Mouse (Mus musculus): ENCODE data around the gene Cep78. TPM values are rescaled to one million over a fixed set of nuclear protein-coding genes. Genes with fewer than 3 reads are reported as not detected.
A peak's percentile ranks its signal among the peaks of the same experiment; 100 is the strongest.

The Cep78 gene
- polyA plus RNA-seq, 1 experiment from 2014 or later, result 18.2 TPM

DNA sequence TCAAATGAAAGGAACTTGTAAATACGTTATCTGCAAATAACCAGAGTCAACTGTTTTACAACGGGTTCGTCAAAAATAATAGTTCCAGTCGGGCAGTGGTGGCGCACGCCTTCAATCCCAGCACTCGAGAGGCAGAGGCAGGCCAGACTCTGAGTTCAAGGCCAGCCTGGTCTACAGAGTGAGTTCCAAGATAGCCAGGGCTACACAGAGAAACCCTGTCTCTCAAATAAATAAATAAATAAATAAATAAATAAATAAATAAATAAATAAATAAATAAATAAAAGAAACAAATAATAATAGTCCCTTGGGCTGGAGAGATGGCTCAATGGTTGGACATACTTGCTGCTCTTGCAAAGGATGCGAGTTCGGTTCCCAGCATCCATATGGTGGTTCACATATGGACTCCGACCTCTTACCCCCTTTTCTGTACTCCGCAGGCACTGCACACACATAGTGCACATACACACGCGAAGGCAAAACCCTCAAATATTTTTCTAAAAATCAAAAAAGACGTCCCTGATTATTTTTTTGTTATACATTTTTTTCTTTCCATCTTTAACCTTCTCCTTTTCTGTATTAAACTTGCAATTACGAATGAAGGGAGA is 947 bp downstream of the Cep78 start:
- WGBS, result 47% methylated on average over 15 of the region's 15 CpGs
- no peak for ATAC-seq (ENCODE audit: insufficient read depth, low FRiP score)
- Histone ChIP-seq H3K36me3 (ENCODE audit: control insufficient read depth, insufficient read depth, low read length) (no peaks in the 10 kb centered on the region), H3K4me2 (ENCODE audit: low read depth, low read length) (peak overlapping the region; percentile 95), H3K9me3 (replicated peaks; ENCODE audit: control insufficient read depth, low read length) (no peaks in the 10 kb centered on the region), H3K4me1 (ENCODE audit: control insufficient read depth, insufficient read depth, low read length) (peaks cover 6% of the 10 kb centered on the region), H3K4me3 (replicated peaks; ENCODE audit: low read length) (peak overlapping the region; percentile 87), H3K27ac (ENCODE audit: low read length) (no peak overlapping the region), H3K27me3 (ENCODE audit: control insufficient read depth, insufficient read depth, low read length) (no peaks in the 10 kb centered on the region), H3K9ac (ENCODE audit: low read length) (peak overlapping the region; percentile 91)

GRCm38 (mm10) chr19:15982926-15983738 is 1.7 kb downstream of the Cep78 start:
- 57% methylated on average over 10 of the region's 10 CpGs for WGBS

DNA sequence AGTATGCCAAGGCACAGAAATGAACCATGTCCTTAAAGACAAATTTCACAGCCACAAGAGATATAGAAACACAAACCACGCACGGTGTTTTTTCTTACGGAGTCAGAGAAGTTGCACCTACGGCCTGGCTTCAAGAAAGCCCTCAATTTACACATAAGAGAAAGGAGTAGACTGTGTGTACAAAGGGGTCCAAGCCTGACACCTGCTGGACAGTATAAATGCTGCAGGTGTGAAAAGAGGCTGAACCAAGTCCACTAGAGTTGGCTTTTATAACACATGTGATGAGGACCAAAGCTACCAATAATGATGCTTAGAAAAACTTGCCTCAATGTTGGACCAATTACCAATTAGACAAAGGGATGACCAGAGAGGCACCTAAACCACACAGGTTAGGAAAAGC is 2.9 kb downstream of the Cep78 start:
- WGBS, result 42% methylated on average over 4 of the region's 4 CpGs
- 0 out of 2 replicates have a peak, but pooled peaks have one; percentile 38 for ATAC-seq (ENCODE audit: insufficient read depth, low FRiP score)
- no peak overlapping the region for H3K9ac ChIP-seq (ENCODE audit: low read length)
- peaks cover 6% of the 10 kb centered on the region for H3K4me1 ChIP-seq (ENCODE audit: control insufficient read depth, insufficient read depth, low read length)
- no peak overlapping the region for H3K4me2 ChIP-seq (ENCODE audit: low read depth, low read length)
- no peak overlapping the region for H3K4me3 ChIP-seq (replicated peaks; ENCODE audit: low read length)
- no peaks in the 10 kb centered on the region for H3K27me3 ChIP-seq (ENCODE audit: control insufficient read depth, insufficient read depth, low read length)
- H3K9me3 ChIP-seq (replicated peaks; ENCODE audit: control insufficient read depth, low read length), result no peaks in the 10 kb centered on the region
- 0 out of 2 replicates have a peak, but pooled peaks cover 5% of the 10 kb centered on the region for H3K36me3 ChIP-seq (ENCODE audit: control insufficient read depth, insufficient read depth, low read length)
- H3K27ac ChIP-seq (ENCODE audit: low read length), result no peak overlapping the region

More at GRCm38 (mm10) chr19:15982926-15983738, 1.7 kb downstream of the Cep78 start:
- Histone ChIP-seq H3K9me3 (replicated peaks; ENCODE audit: control insufficient read depth, low read length) (no peaks in the 10 kb centered on the region), H3K27me3 (ENCODE audit: control insufficient read depth, insufficient read depth, low read length) (no peaks in the 10 kb centered on the region), H3K27ac (ENCODE audit: low read length) (no peak overlapping the region), H3K36me3 (ENCODE audit: control insufficient read depth, insufficient read depth, low read length) (no peaks in the 10 kb centered on the region), H3K4me3 (replicated peaks; ENCODE audit: low read length) (no peak overlapping the region), H3K9ac (ENCODE audit: low read length) (no peak overlapping the region), H3K4me1 (ENCODE audit: control insufficient read depth, insufficient read depth, low read length) (peaks cover 6% of the 10 kb centered on the region), H3K4me2 (ENCODE audit: low read depth, low read length) (peak overlapping the region; percentile 95; the same call in 1 of the 2 replicates)
- ATAC-seq (ENCODE audit: insufficient read depth, low FRiP score), result no peak

GRCm38 (mm10) chr19:15973365-15973764 is 11.4 kb downstream of the Cep78 start:
- H3K9ac ChIP-seq (ENCODE audit: low read length), result no peak overlapping the region
- no peak for ATAC-seq (ENCODE audit: insufficient read depth, low FRiP score)

DNA sequence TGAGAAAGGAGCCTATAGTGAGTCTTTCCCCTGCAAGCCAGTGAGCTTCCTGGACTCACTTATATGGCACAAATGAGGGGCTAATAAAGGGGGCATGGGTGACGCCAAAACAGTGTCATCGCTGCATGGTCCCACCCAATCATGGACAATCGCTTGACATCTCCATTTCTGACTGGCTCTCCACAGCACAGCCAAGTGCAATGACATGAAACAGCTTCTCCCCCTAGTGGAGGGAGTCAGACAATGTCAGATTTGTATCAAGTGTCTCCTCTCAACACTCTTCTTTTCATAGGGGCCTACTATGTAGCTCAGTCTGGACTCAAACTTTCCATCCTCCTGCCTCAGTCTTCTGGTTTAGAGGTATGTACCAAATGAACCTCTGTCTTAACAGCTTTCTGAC is 19.7 kb downstream of the Cep78 start:
- no peak overlapping the region for H3K27ac ChIP-seq (ENCODE audit: low read length)
- ATAC-seq (ENCODE audit: insufficient read depth, low FRiP score), result peak; percentile 62; the same call in 1 of the 2 replicates

More at GRCm38 (mm10) chr19:15973365-15973764, 11.4 kb downstream of the Cep78 start:
- no peak overlapping the region for H3K4me2 ChIP-seq (ENCODE audit: low read depth, low read length)
- H3K9me3 ChIP-seq (replicated peaks; ENCODE audit: control insufficient read depth, low read length), result no peaks in the 10 kb centered on the region
- 0 out of 2 replicates have a peak, but pooled peaks cover 17% of the 10 kb centered on the region for H3K36me3 ChIP-seq (ENCODE audit: control insufficient read depth, insufficient read depth, low read length)
- no peak overlapping the region for H3K4me3 ChIP-seq (replicated peaks; ENCODE audit: low read length)
- no peaks in the 10 kb centered on the region for H3K27me3 ChIP-seq (ENCODE audit: control insufficient read depth, insufficient read depth, low read length)
- H3K27ac ChIP-seq (ENCODE audit: low read length), result no peak overlapping the region
- no peaks in the 10 kb centered on the region for H3K4me1 ChIP-seq (ENCODE audit: control insufficient read depth, insufficient read depth, low read length)
- 58% methylated on average over 4 of the region's 4 CpGs for WGBS

DNA sequence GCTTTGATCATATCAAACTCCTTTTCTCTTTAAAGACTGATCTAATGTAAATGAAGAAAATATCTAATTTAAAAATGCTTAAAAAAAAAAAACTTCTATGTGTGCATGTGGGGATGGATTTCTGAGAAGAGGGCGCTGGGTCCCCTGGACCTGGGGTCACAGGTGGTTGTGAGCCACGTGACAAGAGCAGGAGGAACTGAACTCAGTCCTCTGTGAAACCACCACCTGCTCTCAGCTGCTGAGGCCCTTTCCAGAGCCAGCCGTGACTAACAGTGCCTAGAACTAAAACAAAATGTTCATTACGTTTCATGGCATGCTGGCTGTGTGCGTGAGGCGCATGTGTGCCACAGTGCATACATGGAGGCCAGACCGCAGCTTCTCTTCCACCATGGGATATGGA is 20.3 kb downstream of the Cep78 start:
- no peaks in the 10 kb centered on the region for H3K27me3 ChIP-seq (ENCODE audit: control insufficient read depth, insufficient read depth, low read length)
- no peak overlapping the region for H3K9ac ChIP-seq (ENCODE audit: low read length)
- H3K27ac ChIP-seq (ENCODE audit: low read length), result no peak overlapping the region
- H3K4me2 ChIP-seq (ENCODE audit: low read depth, low read length), result no peak overlapping the region
- ATAC-seq (ENCODE audit: insufficient read depth, low FRiP score), result no peak
- no peaks in the 10 kb centered on the region for H3K4me1 ChIP-seq (ENCODE audit: control insufficient read depth, insufficient read depth, low read length)
- 91% methylated on average over 7 of the region's 7 CpGs for WGBS
- H3K36me3 ChIP-seq (ENCODE audit: control insufficient read depth, insufficient read depth, low read length), result peaks cover 5% of the 10 kb centered on the region; the same call in 1 of the 2 replicates
- H3K4me3 ChIP-seq (replicated peaks; ENCODE audit: low read length), result no peak overlapping the region
- H3K9me3 ChIP-seq (replicated peaks; ENCODE audit: control insufficient read depth, low read length), result no peaks in the 10 kb centered on the region

More for the DNA sequence above, 19.7 kb downstream of the Cep78 start:
- Histone ChIP-seq H3K4me3 (replicated peaks; ENCODE audit: low read length) (no peak overlapping the region), H3K9ac (ENCODE audit: low read length) (no peak overlapping the region), H3K27me3 (ENCODE audit: control insufficient read depth, insufficient read depth, low read length) (no peaks in the 10 kb centered on the region), H3K36me3 (ENCODE audit: control insufficient read depth, insufficient read depth, low read length) (peaks cover 5% of the 10 kb centered on the region; the same call in 1 of the 2 replicates), H3K4me1 (ENCODE audit: control insufficient read depth, insufficient read depth, low read length) (no peaks in the 10 kb centered on the region), H3K4me2 (ENCODE audit: low read depth, low read length) (no peak overlapping the region), H3K9me3 (replicated peaks; ENCODE audit: control insufficient read depth, low read length) (no peaks in the 10 kb centered on the region)
- 61% methylated on average over 3 of the region's 3 CpGs for WGBS

GRCm38 (mm10) chr19:15963011-15963695 is 21.6 kb downstream of the Cep78 start:
- no peaks in the 10 kb centered on the region for H3K4me1 ChIP-seq (ENCODE audit: control insufficient read depth, insufficient read depth, low read length)
- no peak overlapping the region for H3K4me3 ChIP-seq (replicated peaks; ENCODE audit: low read length)
- no peaks in the 10 kb centered on the region for H3K9me3 ChIP-seq (replicated peaks; ENCODE audit: control insufficient read depth, low read length)
- WGBS, result 84% methylated on average over 17 of the region's 17 CpGs
- H3K4me2 ChIP-seq (ENCODE audit: low read depth, low read length), result no peak overlapping the region
- no peak overlapping the region for H3K27ac ChIP-seq (ENCODE audit: low read length)
- no peak for ATAC-seq (ENCODE audit: insufficient read depth, low FRiP score)
- H3K36me3 ChIP-seq (ENCODE audit: control insufficient read depth, insufficient read depth, low read length), result peaks cover 5% of the 10 kb centered on the region; the same call in 1 of the 2 replicates
- H3K27me3 ChIP-seq (ENCODE audit: control insufficient read depth, insufficient read depth, low read length), result no peaks in the 10 kb centered on the region
- no peak overlapping the region for H3K9ac ChIP-seq (ENCODE audit: low read length)

- no peak overlapping the region for H3K4me2 ChIP-seq (ENCODE audit: low read depth, low read length)
- H3K9me3 ChIP-seq (replicated peaks; ENCODE audit: control insufficient read depth, low read length), result no peaks in the 10 kb centered on the region
- H3K27me3 ChIP-seq (ENCODE audit: control insufficient read depth, insufficient read depth, low read length), result no peaks in the 10 kb centered on the region
- H3K9ac ChIP-seq (ENCODE audit: low read length), result no peak overlapping the region
- no peak overlapping the region for H3K27ac ChIP-seq (ENCODE audit: low read length)
- WGBS, result 85% methylated on average over 13 of the region's 13 CpGs
- peaks cover 5% of the 10 kb centered on the region; the same call in 1 of the 2 replicates for H3K36me3 ChIP-seq (ENCODE audit: control insufficient read depth, insufficient read depth, low read length)
- H3K4me3 ChIP-seq (replicated peaks; ENCODE audit: low read length), result no peak overlapping the region
- no peak for ATAC-seq (ENCODE audit: insufficient read depth, low FRiP score)
- H3K4me1 ChIP-seq (ENCODE audit: control insufficient read depth, insufficient read depth, low read length), result no peaks in the 10 kb centered on the region
Observed at GRCm38 (mm10) chr19:15962313-15962712, 22.5 kb downstream of the Cep78 start.

Measured in stomach, embryonic 16.5 days (tissue).